Comparison of ENCODE assay signal across 29 mouse cellular contexts in the genomic region with DNA sequence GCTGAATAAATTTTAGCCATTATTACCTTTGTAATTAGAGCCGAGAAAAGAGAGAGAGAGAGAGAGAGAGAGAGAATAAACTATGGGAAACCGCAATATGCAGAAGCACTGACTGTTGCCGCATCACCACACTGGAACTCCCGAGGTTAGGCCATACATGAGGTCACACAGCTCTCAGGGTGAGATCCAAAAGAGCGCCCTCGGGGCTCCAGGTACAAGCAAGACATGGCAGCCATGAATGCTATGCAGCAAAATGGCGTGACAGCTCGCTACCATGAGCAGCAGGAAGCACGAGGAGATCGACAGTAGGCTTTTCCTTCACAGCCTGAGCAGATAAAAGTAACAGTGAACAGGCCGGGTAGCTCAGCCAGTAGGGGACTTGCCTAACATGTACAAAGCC.
"Had no signal": no experiment of that assay in that cellular context is flagged by ENCODE, and none has a peak within 500 bp of the region (broad histone marks: within the 10 kb centered on the region; RNA-seq: fewer than 3 reads in every experiment).

No protein-coding gene starts in this region.

- ATAC-seq: hindbrain, embryonic 16.5 days; inflammation-experienced regulatory T-cells, adult 6 months; intestine, embryonic 15.5 days; intestine, postnatal 0 days; liver, embryonic 12.5 days had no signal

- H3K4me2 ChIP-seq: heart, embryonic 11.5 days; heart, embryonic 13.5 days; heart, embryonic 15.5 days; hindbrain, embryonic 12.5 days; hindbrain, embryonic 14.5 days; intestine, embryonic 15.5 days; kidney, embryonic 15.5 days; limb, embryonic 13.5 days; limb, embryonic 15.5 days; liver, embryonic 12.5 days had no signal

- H3K36me3 ChIP-seq: heart, embryonic 13.5 days; heart, embryonic 15.5 days; hindbrain, embryonic 10.5 days; hindbrain, embryonic 12.5 days; intestine, embryonic 15.5 days; kidney, embryonic 15.5 days; limb, embryonic 13.5 days; limb, embryonic 15.5 days; liver, embryonic 12.5 days had no signal

- H3K9ac ChIP-seq: heart, embryonic 13.5 days; heart, embryonic 15.5 days; hindbrain, embryonic 12.5 days; hindbrain, embryonic 14.5 days; intestine, embryonic 15.5 days; kidney, embryonic 15.5 days; limb, embryonic 13.5 days; limb, embryonic 15.5 days; liver, embryonic 12.5 days had no signal

- H3K9me3 ChIP-seq: heart, embryonic 13.5 days; heart, embryonic 15.5 days; hindbrain, embryonic 10.5 days; hindbrain, embryonic 12.5 days; intestine, embryonic 15.5 days; kidney, embryonic 15.5 days; limb, embryonic 13.5 days; limb, embryonic 15.5 days; liver, embryonic 12.5 days had no signal

- H3K4me3 ChIP-seq: gastrocnemius, adult 2 months; heart, adult 2 months; heart, embryonic 13.5 days; heart, embryonic 15.5 days; hindbrain, embryonic 10.5 days; hindbrain, embryonic 12.5 days; intestine, embryonic 15.5 days; kidney, embryonic 15.5 days; limb, embryonic 13.5 days; limb, embryonic 15.5 days; liver, embryonic 12.5 days had no signal

- H3K27me3 ChIP-seq: heart, embryonic 13.5 days; heart, embryonic 15.5 days; hindbrain, embryonic 12.5 days; intestine, embryonic 15.5 days; kidney, embryonic 15.5 days; limb, embryonic 13.5 days; limb, embryonic 15.5 days; liver, embryonic 12.5 days had no signal

- DNase-seq: gastrocnemius, adult 2 months; gastrocnemius, postnatal 14 days; gastrocnemius, postnatal 36 days; heart, adult 11 months; heart, adult 2 months; heart, postnatal 14 days; heart, postnatal 36 days; kidney, adult 18-20 months; kidney, adult 9 months; kidney, postnatal 14 days; kidney, postnatal 36 days; layer of hippocampus, adult 9-11 months; layer of hippocampus, postnatal 36 days; left cerebral cortex, postnatal 4 days had no signal

- H3K27ac ChIP-seq: gastrocnemius, adult 2 months; heart, adult 2 months; heart, embryonic 13.5 days; heart, embryonic 15.5 days; hindbrain, embryonic 10.5 days; hindbrain, embryonic 12.5 days; hindbrain, embryonic 14.5 days; intestine, embryonic 15.5 days; kidney, embryonic 15.5 days; kidney, postnatal 0 days; limb, embryonic 13.5 days; limb, embryonic 15.5 days; liver, embryonic 12.5 days had no signal
